Mouse (Mus musculus) intestine, postnatal 0 days (tissue): Measurements from ENCODE around the gene Ckb. TPM values are rescaled to one million over a fixed set of nuclear protein-coding genes. Genes with fewer than 3 reads are reported as not detected.
"Not testable (repeated sequence)": the region's sequence is repeated elsewhere in the genome, so short reads cannot be mapped to it uniquely, and the experiment has no call there.

Experiments
- ATAC-seq: fragments of 200-750 bp; cut with Nextera tagmentation; 2 replicates; pipeline ENCODE4 v1.8.0; 2017; ENCODE audit warnings: mild to moderate bottlenecking, moderate TSS enrichment, moderate library complexity
- H3K27ac ChIP-seq: fragments of 300-500 bp; sonication (generic); 2 replicates; pipeline ENCODE4 v1.5.1; 2014; ENCODE audit warnings: mild to moderate bottlenecking, low read depth, low read length, moderate library complexity
- H3K27me3 ChIP-seq: fragments of 300-500 bp; sonication (generic); replicated peaks from 2 replicates; pipeline ENCODE4 v1.6.1; 2014; ENCODE audit warnings: low read length, mixed read lengths; ENCODE audit not compliant: control insufficient read depth, insufficient read depth
- H3K36me3 ChIP-seq: fragments of 300-500 bp; sonication (generic); 2 replicates; pipeline ENCODE4 v1.6.1; 2014; ENCODE audit warnings: mild to moderate bottlenecking, moderate library complexity; ENCODE audit not compliant: control insufficient read depth, insufficient read depth
- H3K4me1 ChIP-seq: fragments of 300-500 bp; sonication (generic); replicated peaks from 2 replicates; pipeline ENCODE4 v1.6.1; 2014; ENCODE audit warnings: antibody characterized with exemption, low read length, mixed read lengths; ENCODE audit not compliant: control insufficient read depth, insufficient read depth
- H3K4me2 ChIP-seq: fragments of 300-500 bp; sonication (generic); replicated peaks from 2 replicates; pipeline ENCODE4 v1.6.1; 2014; ENCODE audit warnings: low read depth, mild to moderate bottlenecking, moderate library complexity
- H3K4me3 ChIP-seq: fragments of 300-500 bp; sonication (generic); 2 replicates; pipeline ENCODE4 v1.5.1; 2014; ENCODE audit warnings: low read depth, low read length
- H3K9ac ChIP-seq: fragments of 300-500 bp; sonication (generic); 2 replicates; pipeline ENCODE4 v1.6.1; 2014; ENCODE audit warnings: mild to moderate bottlenecking, low read depth, low read length
- H3K9me3 ChIP-seq: fragments of 300-500 bp; sonication (generic); 2 replicates; pipeline ENCODE4 v1.6.1; 2016; ENCODE audit warnings: mixed run types; ENCODE audit not compliant: control insufficient read depth
- CTCF ChIP-seq: sonication (generic); IDR thresholded peaks from 2 replicates; pipeline ENCODE4 v1.5.1; 2016; ENCODE audit warnings: low read depth, mild to moderate bottlenecking, control low read depth, antibody characterized with exemption, moderate library complexity
- WGBS: fragments of 180-500 bp; shearing (Covaris S2); extraction: QIAGEN DNeasy Blood & Tissue Kit; methylation state at CpG from one replicate; pipeline ENCODE4 v1.1.7; 2014; 5-methylcytosine and 5-hydroxymethylcytosine counted together
- polyA plus RNA-seq: library from polyadenylated mRNA; unstranded; fragments of >200 nt; fragmentation: Nextera tagmentation; extraction: Ambion mirVana; gene quantifications from 2 replicates; pipeline ENCODE4 v1.2.1, GENCODE M21; 2015

Gene Ckb
- 628 and 645 TPM in 2 replicates for polyA plus RNA-seq

DNA sequence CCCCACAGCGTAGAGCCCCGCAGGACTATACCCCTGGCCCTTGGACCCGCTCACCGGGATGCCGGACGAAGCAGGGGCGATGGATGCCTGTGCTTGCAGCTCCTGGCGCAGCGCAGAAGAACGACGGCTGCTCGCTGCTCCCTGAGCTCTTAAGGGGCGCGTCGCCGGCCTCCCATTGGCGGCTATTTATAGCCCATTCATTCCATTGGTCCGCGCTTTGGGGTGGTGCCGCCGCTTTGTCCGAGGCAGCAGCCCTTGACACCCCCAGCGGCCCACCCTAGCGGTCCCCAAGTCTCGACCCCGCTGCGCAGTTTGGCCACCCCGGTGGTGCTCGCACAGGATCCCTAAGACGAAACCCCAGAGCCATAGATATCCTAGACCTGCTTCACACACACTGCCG, at the start of gene Ckb:
Gene Ckb (minus strand): TSS at position 163 of the 400 bp plus-strand sequence.
- ATAC-seq, result peak; percentile 37
- Histone ChIP-seq H3K27me3 (no peaks in the 10 kb centered on the region), H3K9ac (peak within 1 kb of the TSS; percentile 52), H3K9me3 (no peaks in the 10 kb centered on the region), H3K4me2 (peak within 1 kb of the TSS; percentile 84), H3K4me3 (peak within 1 kb of the TSS; percentile 53), H3K36me3 (0 out of 2 replicates have a peak, but pooled peaks cover 9% of the 10 kb centered on the region), H3K4me1 (peaks cover 11% of the 10 kb centered on the region), H3K27ac (no peak within 1 kb of the TSS; the same call in 1 of the 2 replicates)
- TF ChIP-seq CTCF, result no peak
- under 1% methylated on average over 31 of the region's 31 CpGs for WGBS

DNA sequence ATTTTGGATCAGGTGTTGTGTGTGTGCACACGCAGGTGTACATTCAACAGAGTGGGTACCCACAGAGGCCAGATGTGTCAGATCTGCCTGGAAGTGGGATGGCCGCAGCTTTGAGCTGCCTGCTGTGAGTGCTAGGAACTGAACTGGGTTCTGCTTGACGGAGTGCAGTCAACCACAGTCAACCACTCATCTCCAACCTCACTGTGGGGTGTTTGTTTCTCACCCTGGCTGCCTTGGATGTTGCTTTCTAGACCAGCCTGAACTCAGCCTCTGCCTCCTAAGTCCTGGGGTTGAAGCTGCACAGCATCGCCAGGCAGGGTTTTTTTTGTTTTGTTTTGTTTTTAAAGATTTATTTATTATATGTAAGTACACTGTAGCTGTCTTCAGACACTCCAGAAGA, 48.1 kb upstream of the Ckb start:
- Histone ChIP-seq H3K36me3 (peaks cover 9% of the 10 kb centered on the region), H3K4me3 (no peak overlapping the region), H3K27ac (no peak overlapping the region), H3K9ac (no peak overlapping the region), H3K9me3 (no peaks in the 10 kb centered on the region), H3K4me1 (no peaks in the 10 kb centered on the region), H3K4me2 (no peak overlapping the region), H3K27me3 (no peaks in the 10 kb centered on the region)
- 92% methylated on average over 4 of the region's 4 CpGs for WGBS
- no peak for TF ChIP-seq CTCF
- ATAC-seq, result no peak

DNA sequence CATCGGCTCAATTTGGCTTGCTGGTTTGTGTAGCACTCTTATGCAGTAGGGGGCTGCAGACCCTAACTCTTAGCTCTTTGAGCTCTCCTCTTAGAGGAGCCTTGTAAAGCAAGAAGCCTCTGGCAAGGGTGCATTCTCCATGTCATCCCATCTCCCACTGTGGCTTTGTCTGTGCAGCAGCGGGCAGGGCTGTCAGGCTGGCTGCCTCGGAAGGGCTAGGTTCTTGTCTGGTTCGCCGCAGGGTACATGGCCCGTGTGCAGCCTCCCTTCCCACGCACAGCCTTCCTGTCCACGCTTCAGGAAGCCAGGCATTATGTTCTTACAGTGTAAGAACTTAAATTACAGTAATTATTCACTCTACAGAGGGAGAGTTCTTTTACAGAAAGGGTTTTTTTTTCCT, 46.5 kb upstream of the Ckb start:
- H3K36me3 ChIP-seq, result no peaks in the 10 kb centered on the region
- 67% methylated on average over 8 of the region's 8 CpGs for WGBS
- H3K4me3 ChIP-seq, result no peak overlapping the region
- no peak overlapping the region for H3K27ac ChIP-seq
- no peak overlapping the region for H3K4me2 ChIP-seq
- no peak for TF ChIP-seq CTCF
- H3K9ac ChIP-seq, result no peak overlapping the region
- ATAC-seq, result no peak
- no peaks in the 10 kb centered on the region for H3K4me1 ChIP-seq
- no peaks in the 10 kb centered on the region for H3K27me3 ChIP-seq
- no peaks in the 10 kb centered on the region for H3K9me3 ChIP-seq

DNA sequence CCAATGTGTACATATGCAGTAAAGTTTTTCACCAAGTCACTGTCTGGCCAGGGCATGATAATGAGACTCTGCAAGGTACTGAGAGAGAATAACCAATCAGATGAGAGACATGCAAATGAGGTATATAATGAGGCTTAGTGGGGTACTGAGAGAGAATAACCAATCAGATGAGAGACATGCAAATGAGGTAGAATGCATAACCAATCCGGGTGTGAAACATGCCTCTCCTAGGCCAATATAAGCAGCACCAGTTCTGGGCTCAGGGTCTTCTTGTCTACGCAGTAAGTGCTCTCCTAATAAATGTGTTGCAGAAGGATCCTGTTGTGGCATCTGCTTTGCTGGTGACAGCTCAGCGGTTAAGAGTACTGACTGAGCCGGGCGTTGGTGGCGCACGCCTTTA, 44.4 kb upstream of the Ckb start:
- H3K4me1 ChIP-seq, result peaks cover 5% of the 10 kb centered on the region; the same call in 1 of the 2 replicates
- no peaks in the 10 kb centered on the region for H3K36me3 ChIP-seq
- WGBS, result 98% methylated on average over 7 of the region's 7 CpGs
- H3K4me3 ChIP-seq, result no peak overlapping the region
- no peaks in the 10 kb centered on the region for H3K9me3 ChIP-seq
- no peak overlapping the region for H3K9ac ChIP-seq
- H3K27me3 ChIP-seq, result no peaks in the 10 kb centered on the region
- no peak overlapping the region for H3K4me2 ChIP-seq
- no peak overlapping the region for H3K27ac ChIP-seq
- no peak for TF ChIP-seq CTCF
- ATAC-seq, result no peak

DNA sequence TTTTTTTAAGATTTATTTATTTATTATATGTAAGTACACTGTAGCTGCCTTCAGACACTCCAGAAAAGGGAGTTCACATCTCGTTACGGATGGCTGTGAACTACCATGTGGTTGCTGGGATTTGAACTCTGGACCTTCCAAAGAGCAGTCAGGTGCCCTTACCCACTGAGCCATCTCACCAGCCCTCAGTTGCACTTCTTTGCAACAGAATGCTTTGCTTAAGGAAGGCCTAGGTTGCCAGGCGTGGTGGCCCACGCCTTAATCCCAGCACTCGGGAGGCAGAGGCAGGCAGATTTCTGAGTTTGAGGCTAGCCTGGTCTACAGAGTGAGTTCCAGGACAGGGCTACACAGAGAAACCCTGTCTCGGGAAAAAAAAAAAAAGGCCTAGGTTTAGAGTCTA, 41.7 kb upstream of the Ckb start:
- WGBS, result 53% methylated on average over 6 of the region's 6 CpGs
- peak overlapping the region; percentile 95 for H3K4me3 ChIP-seq
- H3K9me3 ChIP-seq, H3K27ac ChIP-seq, H3K4me1 ChIP-seq, H3K27me3 ChIP-seq, H3K9ac ChIP-seq, ATAC-seq: not testable (repeated sequence)
- peak overlapping the region; percentile 80 for H3K4me2 ChIP-seq
- H3K36me3 ChIP-seq, result peaks cover 25% of the 10 kb centered on the region

DNA sequence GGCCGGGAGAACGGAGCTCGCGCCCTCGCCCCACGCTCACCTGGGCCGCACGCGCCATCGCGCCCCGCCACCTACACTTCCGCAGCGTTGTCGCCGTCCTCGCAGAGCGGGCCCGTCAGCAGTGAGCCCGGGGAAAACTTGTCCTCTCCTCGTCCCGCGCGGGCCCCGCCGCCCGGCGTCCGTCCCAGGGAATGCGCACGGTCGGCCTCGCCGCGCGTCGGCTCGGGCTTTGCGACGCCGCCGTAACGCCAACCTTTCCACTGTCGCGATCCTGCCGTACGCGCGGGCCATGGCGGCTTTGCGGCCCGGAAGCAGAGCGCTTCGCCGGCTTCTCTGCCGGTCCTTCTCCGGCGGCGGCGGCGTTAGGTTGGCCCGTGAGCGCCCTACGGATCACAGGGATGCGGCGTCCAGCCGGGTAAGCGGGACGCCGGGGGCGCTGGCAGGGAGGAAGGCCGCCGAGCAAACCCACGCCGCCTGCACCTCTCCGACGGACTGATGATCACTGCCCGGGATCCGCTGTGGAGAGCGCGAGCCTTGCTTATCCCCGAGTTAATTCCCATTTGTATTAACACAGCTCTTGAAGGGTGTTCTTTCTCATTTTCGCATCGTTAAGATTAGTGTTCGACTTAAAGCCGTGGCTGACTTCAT, 41.0 kb upstream of the Ckb start, which contains the start of the genes Bag5 and Apopt1:
Gene Bag5 (minus strand): TSS at position 254 of the 648 bp plus-strand sequence.
Gene Apopt1 (plus strand): TSS at position 258 of the 648 bp plus-strand sequence.
- H3K4me2 ChIP-seq, result peak within 1 kb of the TSS; percentile 80
- ATAC-seq, result peak; percentile 94
- peak within 1 kb of the TSS; percentile 69 for H3K27ac ChIP-seq
- peak; percentile 61 for TF ChIP-seq CTCF
- H3K9me3 ChIP-seq, result no peaks in the 10 kb centered on the region
- H3K9ac ChIP-seq, result peak within 1 kb of the TSS; percentile 97
- WGBS, result under 1% methylated on average over 78 of the region's 86 CpGs
- H3K4me1 ChIP-seq, result peaks cover 6% of the 10 kb centered on the region; the same call in 1 of the 2 replicates
- H3K27me3 ChIP-seq, result no peaks in the 10 kb centered on the region
- peak within 1 kb of the TSS; percentile 95 for H3K4me3 ChIP-seq
- H3K36me3 ChIP-seq, result peaks cover 30% of the 10 kb centered on the region
